Mouse (Mus musculus) right cerebral cortex, adult 18-20 months (tissue): Measurements from ENCODE around the gene Epop.
A peak's percentile ranks its signal among the peaks of the same experiment; 100 is the strongest.
"Not testable (repeated sequence)": the region's sequence is repeated elsewhere in the genome, so short reads cannot be mapped to it uniquely, and the experiment has no call there.

ENCODE experiments used
- DNase-seq: peaks from one replicate; pipeline ENCODE4 v3.0.0; 2022; ENCODE audit warnings: mixed read lengths

Gene Epop

DNA sequence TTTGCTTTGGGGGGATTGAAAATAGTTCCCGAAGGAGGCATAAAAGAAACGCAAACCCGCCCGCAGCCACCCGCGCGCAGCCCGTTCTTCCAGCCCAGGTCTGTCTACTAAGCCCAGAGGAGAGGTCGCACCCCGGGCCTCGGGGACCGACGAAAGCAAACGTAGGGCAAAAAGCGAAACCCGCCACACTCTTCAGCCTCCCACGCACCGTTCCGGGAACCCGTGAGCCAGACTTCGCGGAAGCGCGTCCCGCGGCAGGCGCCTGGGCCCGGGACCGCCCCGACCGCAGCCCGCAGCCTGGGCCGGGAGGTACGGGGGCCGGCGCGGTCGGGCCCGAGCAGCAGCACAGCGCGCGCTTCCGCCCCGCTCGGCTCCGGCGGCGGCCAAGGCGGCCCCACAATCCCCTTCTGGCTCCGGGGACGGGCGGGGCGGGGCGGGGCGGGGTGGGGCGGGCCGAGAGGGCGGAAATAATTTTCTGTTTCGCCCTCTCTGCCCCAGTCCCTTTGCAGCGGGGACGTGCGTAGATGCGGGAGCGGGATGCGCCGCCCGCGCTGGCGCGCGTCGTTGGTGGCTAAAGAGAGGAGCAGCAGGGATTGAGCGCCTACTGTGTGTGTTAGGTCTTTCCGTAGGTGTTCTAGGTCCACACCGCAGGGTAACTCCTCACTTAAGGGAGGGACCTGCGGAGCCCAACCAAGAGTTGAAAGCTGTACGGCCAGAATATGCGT is 30.6 kb upstream of the Epop start:
- DNase-seq, result peak; percentile 84

DNA sequence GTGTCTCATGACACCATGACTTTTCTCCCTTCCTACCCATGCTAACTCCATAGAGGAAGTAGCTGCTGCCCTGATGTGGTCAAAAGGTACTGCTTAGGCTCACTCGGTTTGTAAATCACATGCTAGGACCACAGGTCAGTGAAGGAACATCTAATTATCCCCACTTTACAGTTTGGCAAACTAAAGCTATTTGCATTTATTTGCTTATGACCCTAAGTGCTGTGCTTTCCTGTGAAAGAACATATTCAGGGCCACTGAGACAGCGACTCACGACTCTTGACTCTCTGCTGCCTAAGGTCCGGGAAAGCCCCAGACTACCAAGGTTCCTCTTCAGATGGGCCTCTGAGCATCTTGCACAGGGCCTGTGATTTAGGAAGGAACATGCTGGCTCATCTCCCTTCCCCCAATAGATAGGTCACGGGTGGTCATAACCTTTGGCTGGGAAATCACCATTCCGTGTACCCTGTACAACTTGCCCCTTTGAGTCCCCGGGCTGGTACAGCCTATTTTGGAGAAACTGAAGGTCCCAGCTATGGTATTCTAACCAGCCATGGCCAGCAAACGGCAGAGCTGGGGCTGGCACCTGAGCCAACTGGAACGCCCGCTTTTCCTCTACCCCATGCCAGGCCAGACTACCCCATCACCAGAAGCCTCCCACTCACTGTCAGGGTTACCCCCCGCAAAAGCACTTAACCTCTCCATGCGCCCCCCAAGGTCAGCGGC is 29.9 kb upstream of the Epop start:
- no peak for DNase-seq

DNA sequence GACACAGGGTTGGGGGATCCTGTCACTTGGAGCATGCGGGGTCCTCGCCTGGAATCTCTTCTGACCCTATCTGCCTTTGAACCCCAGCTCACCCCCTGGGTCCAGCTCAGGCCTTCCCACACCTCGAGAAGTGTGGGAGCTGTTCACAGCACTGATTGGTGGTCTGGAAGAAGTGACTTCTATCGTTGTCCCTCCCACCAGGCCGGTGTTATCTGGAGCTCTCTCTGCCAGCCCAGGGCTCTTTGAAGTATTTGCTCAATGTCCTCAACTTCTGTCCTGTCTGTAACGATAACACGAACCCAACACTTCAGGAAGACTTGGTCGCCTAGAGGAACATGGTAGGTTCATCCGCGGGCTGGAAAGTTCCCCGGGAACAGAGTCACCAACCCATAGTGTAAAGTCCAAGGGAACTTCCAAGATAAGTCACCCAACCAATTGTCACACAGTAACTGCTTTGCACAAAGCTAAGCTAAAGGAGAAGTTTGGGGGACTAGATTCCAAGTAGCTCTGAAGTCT is 29.3 kb upstream of the Epop start:
- DNase-seq, result no peak

DNA sequence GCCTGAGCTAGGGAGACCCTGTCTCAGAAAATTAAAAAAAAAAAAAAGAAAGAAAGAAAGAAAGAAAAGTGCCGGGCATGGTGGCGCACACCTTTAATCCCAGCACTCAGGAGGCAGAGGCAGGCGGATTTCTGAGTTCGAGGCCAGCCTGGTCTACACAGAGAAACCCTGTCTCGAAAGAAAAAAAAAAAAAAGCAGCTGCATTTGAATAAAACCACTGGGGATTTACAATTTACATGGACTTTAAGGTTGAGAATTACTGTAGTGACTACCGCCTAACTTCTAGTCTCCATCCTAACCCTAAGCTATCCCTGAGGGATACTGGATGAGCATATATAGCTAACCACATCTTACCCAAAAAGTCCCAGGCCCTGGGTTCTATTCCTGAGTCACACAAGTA is 28.5 kb upstream of the Epop start:
- DNase-seq, result not testable (repeated sequence)

DNA sequence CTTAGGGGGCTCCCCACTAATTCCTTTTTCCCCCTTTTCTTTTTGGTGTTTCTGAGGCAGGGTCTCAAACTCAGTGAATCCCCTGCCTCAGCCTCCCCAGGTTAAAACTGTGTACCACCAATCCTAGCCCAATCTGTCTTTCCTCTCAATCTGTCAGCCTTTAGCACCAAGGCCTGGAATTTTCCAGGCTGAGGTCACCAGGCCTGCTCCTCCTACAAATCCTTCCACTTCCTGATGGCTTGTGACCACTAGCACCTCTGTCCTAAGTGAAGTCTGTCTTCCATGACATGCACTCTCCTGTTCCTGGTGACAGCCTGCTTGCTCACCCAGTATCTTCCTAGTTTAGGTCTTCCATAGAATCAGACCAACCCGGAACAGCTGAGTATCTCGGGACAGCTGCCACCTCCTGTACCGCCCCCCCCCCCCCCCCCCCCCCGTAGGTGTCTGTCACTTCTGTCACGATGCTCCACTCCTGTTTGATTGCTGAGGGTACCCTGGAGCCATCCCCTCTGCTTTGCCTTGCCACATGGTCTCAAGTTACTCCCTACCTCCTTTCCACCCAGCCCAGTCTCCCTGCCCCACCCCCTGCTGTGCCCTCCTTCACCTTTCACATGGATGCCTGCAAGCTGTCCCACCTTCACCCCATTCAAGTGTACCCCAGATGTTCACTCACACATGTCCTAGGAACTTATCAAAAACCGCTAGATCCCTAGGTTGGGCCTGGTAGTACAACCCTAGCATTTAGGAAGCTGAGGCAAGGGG is 27.9 kb upstream of the Epop start:
- no peak for DNase-seq

DNA sequence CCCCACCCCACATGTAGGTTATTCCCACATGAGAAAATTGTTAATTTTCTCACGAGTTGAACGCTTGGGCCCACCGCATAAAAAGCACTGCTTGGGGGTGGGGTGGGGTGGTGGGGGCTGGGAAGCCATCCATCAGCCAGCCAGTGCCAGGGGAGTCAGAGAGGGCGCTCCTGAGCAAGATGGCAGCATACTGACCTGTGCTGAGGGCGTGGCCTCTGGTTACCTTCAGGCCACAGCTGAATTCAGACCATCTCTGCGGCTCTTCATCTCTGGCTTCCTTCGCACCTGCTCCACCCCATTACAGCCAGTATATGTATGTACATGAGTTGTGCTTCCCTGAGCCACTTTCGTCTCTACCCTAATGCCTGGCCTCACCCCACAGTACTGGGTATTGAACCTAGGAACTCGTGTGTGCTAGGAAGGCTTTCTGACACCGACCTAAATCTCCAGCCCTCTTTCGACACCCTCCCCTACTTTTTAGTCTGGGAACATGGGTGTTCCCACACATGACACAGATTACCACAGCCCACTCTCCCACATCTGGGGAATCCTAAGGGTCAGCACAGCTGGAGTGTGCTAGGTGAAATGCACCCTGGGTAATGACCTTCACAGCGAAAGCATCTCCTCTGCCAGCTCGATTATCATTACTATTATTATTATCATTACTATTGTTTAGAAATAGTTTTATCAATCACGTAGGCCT is 26.9 kb upstream of the Epop start:
- DNase-seq, result no peak

DNA sequence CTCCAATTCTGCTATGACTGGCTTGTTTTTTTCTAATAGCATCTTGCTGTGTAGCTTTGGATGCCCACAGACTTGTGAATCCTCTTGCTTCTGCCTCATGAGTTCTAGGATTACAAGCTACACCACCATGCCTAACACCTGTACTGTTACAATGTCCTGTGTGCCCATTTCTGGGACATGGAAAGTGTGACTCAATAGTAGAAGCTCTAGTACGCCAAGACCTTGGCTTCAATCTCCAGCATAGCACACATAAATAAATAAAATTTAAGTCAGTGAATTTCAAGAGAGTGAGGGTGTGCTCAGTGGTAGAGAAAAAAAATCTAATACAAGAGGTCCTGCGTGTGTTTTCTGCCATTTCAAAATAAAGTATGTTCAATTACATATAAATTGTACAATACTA is 24.7 kb upstream of the Epop start:
- no peak for DNase-seq

DNA sequence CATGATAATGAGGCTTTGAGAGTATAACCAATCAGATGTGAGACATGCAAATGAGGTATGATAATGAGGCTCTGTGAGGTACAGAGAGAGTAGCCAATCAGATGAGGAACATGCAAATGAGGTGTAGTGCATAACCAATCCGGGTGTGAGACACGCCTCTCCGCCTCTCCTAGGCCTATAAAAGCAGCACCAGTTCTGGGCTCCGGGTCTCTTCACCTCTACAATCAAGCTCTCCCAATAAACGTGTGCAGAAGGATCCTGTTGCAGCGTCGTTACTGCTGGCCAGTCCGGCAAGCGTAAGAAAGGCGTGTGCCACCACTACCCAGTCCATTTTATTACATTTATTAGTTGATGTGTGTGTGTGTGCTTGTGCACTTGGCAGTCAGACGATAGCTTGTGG is 23.9 kb upstream of the Epop start:
- DNase-seq, result not testable (repeated sequence)

DNA sequence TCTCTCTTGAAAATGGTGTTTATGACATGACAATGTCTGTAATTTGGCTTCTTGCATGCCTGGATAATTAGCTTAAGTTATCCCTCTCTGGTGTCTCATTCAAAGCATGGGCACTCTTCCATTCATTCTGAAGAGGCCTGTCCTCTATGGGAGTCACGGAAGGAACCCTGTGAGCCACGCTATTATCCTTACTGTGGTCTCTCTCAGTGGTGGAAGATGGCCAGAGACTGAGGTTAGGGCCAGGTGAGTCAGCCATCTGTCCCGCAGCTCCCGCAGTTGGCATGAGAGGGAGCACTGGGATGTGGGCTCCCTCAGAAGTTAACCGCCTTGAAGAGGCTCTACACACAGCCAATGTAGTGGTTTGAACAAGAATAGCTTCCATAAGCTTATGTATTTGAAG is 20.8 kb upstream of the Epop start:
- DNase-seq, result no peak

DNA sequence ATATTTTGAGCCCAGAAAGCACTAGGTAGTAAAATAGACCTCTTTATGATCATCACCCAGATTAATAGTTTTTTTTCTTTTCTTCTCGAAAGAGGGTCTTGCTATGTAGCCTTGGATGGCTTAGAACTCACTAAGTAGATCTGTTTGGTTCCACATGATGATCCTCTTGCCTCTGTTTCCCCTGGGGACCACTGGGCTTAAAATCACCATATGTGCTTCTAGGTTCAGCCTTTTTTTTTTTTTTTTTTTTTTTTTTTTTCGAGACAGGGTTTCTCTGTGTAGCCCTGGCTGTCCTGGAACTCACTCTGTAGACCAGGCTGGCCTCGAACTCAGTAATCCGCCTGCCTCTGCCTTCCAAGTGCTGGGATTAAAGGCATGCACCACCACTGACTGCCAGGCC is 19.0 kb upstream of the Epop start:
- not testable (repeated sequence) for DNase-seq

DNA sequence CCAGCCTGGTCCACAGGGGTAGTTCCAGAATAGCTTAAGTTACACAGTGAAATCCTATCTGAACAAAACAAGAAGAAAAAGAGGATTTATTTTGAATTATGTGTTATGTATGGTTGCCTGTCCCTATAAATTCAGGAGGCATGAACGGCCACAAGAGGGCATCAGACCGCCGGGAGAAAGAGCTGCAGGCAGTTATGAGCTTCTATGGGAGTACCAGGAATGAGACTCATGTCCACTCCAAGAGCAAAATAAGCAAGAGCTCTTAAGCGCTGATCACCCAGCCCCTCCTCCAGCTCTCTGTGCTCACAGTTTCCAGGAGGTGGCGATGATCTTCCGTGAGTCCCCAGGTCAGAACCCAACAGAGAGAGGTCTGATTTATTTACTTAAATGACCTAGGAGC is 15.3 kb upstream of the Epop start:
- DNase-seq, result peak; percentile 58

DNA sequence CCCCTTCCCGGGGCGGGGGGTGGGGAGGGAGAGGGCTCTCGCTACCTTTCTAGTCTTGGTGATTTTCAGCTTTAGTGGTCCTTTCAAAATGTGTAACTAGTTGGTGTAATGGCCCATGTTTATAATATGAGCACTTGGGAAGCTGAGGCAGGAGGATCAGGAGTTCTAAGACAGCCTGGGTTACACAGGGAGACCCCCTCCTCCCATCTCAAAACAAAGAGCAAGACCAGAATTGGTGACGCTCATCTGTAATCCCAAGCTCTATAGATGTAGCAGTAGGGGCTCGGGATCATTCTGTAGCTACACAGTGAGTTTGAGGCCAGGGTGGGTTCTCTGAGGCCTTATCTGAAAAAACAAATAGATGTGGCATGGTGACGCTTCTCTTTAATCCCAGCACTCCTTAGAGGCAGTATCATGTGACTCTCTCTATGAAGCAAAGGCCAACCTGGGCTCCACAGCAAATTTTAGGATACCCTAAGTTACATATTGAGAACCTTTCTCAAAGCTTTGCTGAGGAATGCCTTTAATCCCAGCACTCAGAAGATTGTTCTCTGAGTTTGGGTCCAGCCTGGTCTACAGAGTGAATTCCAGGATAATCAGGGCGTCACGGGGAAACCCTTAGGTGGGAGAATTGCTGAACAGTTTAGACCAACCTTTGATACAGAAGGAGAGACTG is 14.0 kb upstream of the Epop start:
- no peak for DNase-seq

DNA sequence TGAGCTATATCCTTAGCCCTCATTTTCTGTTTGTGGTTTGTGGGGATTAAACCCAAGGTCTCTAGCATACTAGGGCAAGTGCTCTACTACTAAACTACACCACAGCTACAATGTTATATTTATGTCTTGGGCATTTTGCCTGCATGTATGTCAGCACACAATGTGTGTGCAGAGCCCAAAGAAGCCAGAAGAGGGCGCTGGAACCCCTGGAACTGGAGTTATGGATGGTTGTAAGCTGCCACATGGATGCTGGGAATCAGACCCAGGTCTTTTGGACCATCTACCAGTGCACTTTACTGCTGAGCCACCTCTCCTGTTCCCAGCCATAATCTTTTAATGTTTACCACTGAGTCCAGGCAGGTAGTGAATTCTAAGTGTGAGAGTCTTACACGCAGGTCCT is 13.2 kb upstream of the Epop start:
- no peak for DNase-seq

DNA sequence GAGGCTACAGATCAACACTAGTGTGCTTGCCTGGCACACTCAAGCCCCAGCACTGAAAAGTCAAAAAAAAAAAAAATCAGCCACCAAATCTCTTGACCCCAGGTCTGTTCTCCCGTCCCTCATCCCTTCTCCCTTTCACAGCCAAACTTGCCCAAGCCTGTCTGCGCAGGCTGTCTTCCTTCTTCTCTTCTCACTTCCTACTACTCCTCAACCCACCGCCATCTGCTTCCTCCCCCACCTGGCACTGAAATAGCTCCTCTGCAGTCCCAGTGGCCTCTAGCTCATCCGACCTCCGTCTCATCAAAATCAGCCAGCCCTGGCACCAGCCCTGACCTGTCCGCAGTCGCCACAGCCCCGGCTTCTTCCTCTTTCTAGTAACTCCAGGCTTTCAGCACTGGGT is 12.2 kb upstream of the Epop start:
- peak; percentile 88 for DNase-seq

DNA sequence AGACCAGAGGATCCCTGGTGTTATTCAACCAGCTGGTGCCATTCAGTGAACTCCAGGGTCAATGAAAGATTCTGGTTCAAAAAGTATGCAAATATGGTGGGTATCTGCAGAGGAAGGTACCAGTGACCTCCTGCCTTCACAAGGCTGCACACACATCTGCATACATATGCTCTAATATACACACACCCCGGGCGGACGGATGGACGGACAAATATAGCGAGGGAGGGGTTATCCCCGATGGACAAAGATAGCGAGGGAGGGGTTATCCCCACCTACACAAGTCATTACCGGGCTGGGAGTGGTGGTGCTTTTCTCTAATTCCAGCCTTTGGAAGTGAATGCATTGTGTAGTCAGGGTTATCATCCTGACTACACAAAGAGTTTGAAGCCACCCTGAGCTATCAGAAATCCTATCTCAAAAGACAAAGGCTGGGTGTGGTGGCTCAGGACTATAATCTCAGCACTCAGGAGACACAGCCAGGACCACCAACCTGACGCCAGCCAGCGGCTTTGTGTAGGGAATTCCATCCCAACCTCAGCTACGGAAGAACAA is 6.0 kb upstream of the Epop start:
- DNase-seq, result no peak

DNA sequence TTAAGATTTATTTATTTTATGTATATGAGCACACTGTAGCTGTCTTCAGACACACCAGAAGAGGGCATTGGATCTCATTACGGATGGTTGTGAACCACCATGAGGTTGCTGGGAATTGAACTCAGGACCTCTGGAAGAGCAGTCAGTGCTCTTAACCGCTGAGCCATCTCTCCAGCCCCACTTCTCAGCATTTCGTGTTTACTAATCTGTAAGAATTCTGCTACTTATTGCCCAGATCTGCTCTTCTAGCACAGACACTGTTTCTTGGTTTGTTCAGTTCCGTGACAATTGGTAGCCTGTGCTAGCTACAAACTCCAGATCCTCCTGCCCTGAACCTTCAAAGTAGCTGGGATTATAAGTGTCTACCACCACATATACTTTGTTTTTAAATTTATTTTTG is 2.9 kb upstream of the Epop start:
- not testable (repeated sequence) for DNase-seq

DNA sequence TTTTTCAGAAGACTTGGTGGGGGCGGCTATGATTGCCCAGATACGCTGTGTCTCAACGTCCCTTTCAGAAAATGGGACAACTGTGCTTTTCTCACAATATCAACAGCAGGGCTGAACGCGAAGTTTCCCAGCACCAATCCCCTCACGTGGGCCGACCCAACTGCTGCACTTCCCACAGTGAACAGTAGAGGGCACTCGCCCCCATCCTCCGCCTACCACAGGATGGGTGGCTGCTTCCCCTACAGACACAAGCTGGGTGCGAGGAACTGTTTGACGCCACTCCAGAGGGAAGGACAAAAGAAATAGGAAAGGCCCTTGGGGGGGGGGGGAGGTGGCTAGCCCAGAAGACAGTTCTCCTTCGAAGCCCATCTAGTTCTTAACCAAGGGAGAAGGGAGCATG is 2.4 kb upstream of the Epop start:
- DNase-seq, result peak; percentile 87

DNA sequence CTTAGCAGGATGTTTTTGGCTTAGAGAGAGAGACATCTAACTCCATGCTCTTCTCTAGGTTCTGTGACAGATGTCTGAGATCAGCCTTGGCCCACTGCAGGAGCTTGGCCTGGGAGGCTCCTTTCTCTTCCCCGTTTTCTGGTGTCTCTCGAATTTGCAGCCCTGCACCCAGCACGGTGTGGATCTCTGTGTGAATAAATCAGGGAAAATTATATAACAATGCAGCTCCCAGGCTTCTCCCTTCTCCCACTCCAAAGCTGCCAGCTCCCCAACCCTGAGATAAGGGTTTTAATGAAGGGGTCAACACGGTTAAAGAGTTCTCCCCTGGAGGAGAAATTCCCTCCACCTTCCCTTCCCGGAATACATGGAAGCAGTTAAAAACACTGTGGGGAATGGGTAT is 2.0 kb upstream of the Epop start:
- DNase-seq, result peak; percentile 78

DNA sequence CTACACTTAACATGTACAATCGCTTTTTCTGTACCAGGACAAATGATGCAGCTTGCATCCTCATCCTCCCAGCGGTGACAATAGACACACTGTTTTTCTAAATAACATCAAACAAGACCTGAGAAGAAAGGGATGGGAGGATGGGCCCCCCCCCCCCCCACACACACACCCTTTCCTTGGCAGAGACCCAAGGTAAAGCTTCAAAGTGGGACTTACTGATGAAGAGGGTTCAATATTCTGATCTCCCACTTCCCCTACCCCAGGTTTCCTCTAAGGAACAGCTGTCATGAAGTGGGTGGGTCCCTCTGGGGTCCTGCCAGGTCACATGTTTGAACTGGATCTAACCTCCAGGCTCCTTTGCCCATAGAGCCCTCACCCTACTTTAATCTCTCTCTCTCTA is 1.5 kb upstream of the Epop start:
- no peak for DNase-seq

DNA sequence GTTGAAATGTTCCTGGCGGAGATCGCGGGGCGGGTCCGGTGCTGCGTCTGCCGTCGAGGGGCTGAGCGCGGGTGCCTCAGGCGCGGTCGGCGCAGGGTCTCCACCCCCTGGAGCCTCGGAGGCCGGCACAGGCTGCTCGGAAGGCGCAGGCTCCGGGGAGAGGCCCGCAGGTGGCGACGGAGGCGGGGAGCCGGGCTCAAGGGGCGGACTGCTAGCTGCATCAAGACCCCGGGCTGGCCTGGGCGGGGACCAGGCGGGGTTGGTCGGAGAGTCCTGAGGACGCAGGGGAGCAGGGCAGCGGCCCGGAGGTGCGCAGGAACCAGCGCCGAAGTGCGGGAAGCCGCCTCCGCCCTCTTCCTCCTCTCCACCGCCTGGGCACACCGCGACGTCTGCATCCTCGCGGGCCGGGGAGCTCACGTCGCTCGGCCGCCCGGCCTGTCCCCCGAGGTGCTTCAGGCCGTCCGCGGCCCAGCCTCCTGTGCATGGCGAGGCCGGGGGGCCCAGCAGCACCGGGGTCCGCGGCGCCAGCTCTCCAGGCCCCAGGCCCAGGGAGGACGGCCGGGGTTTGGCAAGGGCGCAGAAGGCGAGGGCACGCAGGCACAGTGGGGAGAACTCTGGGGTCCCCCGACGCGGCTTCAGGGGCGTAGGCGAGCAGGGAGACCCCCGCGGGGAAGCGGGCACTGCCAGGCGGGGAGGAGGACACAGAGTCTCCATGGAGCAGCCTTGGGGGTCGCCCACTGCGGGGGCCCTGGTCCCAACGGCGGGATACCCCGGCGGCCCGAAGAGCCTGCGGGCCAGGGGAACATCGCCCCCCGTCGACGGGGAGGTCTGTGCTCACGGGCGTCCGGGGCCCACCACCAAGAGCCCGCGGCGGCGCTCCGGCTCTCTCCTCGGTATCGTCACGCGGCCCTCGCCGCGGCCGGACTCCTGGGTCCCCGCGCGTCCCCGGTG is 659 bp downstream of the Epop start:
- peak; percentile 30 for DNase-seq

DNA sequence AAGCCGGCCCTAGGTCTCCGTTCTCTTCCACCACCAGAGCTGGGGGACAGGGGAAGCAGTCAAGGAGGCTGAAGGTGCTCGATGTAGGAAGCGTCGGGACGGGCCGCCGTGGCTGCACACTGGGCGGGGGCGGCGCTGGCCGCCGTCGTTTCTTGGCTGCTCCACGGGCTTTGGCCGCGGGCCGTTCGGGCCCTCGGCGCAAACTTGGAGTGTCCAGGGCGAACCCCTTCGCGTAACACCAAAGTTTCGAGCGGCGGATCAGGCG is 1.3 kb downstream of the Epop start:
- no peak for DNase-seq
